Mouse (Mus musculus): Measurements from ENCODE around the gene Scd4. TPM values are rescaled to one million over a fixed set of nuclear protein-coding genes. Genes with fewer than 3 reads are reported as not detected.
"Not testable (repeated sequence)": the region's sequence is repeated elsewhere in the genome, so short reads cannot be mapped to it uniquely, and the experiment has no call there.

Gene Scd4
- polyA plus RNA-seq, 1 experiment from 2014 or later, result 0.11 TPM

DNA sequence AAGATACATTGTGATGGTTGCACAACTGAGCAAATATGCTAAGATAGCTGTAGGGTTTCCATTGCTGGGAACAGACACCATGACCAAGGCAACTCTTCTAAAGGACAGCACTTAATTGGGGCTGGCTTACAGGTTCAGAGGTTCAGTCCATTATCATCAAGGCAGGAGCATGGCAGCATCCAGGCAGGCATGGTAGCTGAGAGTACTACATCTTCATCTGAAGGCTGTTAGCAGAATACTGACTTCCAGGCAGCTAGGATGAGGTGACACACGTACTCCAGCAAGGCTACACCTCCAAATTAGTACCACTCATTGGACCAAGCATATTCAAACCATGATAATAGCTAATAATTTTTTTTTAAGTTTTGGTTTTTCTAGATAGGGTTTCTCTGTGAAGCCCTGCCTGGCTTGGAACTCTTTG lies 22.7 kb upstream of the Scd4 start:
- H3K4me3 ChIP-seq; ATAC-seq (ENCODE audit: low FRiP score, low read depth); H3K4me2 ChIP-seq (replicated peaks); H3K27ac ChIP-seq (replicated peaks); H3K9me3 ChIP-seq; H3K9ac ChIP-seq (replicated peaks); H3K27me3 ChIP-seq: not testable (repeated sequence)
- WGBS, result 90% methylated on average over 1 of the region's 1 CpGs
- peaks cover 31% of the 10 kb centered on the region for H3K4me1 ChIP-seq
- peaks cover 41% of the 10 kb centered on the region for H3K36me3 ChIP-seq

DNA sequence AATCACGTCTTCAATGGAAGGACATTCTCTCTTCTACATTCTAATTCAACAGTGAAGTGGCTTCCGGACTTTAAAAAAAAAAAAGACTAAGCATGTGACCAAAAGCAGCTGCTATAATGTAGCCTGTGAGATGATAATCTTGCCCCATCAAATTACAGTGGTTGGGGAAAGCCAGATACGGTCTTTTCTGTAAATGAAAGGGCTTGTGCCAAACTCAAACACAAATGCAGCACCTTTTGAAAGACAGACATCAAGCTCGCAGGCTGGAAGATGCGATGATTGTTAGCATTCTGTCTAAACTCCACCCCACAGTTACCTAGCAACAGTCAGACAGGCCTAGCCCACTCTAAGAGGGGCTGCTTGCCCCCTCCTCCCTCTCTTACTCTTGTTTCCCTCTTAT lies 22.1 kb upstream of the Scd4 start:
- no peak for ATAC-seq (ENCODE audit: low FRiP score, low read depth)
- H3K9ac ChIP-seq (replicated peaks), result no peak overlapping the region
- peaks cover 32% of the 10 kb centered on the region for H3K4me1 ChIP-seq
- no peak overlapping the region for H3K27ac ChIP-seq (replicated peaks)
- no peaks in the 10 kb centered on the region for H3K27me3 ChIP-seq
- WGBS, result 39% methylated on average over 5 of the region's 5 CpGs
- no peaks in the 10 kb centered on the region for H3K9me3 ChIP-seq
- H3K4me3 ChIP-seq, result no peak overlapping the region
- H3K36me3 ChIP-seq, result peaks cover 35% of the 10 kb centered on the region
- H3K4me2 ChIP-seq (replicated peaks), result no peak overlapping the region

DNA sequence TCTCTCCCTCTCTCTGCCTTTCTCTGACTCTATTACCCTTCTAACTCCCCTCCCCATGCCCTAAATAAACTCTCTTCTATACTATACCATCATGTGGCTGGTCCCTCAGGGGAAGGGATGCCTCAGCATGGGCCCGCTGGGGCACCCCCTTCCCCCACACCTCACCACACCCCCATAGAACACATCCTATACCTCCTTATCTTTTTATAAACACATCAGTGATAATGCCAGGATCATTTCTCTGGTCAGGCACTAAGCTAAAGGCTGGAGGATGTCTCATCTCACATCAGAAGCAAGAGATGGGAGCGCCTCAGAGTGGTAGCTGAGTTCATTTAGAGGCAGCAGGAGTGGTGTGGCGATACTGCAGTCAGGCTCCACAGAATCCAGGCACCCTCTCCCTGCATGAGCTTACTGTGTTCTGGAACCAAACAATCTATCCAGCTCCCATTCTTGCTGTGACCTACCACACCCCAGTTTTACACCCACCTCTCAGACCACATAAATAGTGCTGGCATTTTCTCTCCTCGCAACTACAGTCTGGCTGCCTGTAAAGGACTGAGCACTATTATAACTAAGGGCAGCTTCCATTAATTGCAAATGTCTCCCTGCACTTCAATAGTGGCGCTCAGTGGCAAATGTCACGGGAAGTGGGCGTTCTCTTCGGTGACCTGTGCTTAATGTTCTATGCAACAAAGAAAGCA lies 21.4 kb upstream of the Scd4 start:
- ATAC-seq (ENCODE audit: low FRiP score, low read depth), result no peak
- no peak overlapping the region; the same call in 1 of the 2 replicates for H3K9ac ChIP-seq (replicated peaks)
- no peak overlapping the region for H3K4me3 ChIP-seq
- H3K27me3 ChIP-seq, result no peaks in the 10 kb centered on the region
- peaks cover 28% of the 10 kb centered on the region for H3K36me3 ChIP-seq
- H3K27ac ChIP-seq (replicated peaks), result peak overlapping the region; percentile 50
- WGBS, result 54% methylated on average over 8 of the region's 8 CpGs
- H3K4me1 ChIP-seq, result peaks cover 32% of the 10 kb centered on the region
- H3K4me2 ChIP-seq (replicated peaks), result no peak overlapping the region
- no peaks in the 10 kb centered on the region for H3K9me3 ChIP-seq

DNA sequence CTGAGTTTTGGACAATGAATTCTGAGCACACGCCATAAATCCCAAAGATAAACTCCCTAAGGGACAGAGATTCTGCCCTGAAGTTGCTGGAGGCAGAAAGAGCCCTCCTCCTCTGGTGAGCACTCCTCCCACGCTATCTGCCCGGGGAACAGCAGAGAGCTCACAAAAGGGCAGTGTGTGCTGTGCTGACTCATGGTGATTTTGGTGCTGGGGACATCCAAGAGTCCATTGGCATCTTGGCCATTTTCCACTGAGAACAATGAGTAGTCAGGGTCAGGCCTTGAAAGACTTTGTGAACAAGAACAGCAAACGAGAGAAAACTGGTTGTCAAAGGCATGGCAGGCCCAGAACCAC lies 20.9 kb upstream of the Scd4 start:
- no peaks in the 10 kb centered on the region for H3K27me3 ChIP-seq
- H3K36me3 ChIP-seq, result peaks cover 23% of the 10 kb centered on the region
- peaks cover 32% of the 10 kb centered on the region for H3K4me1 ChIP-seq
- H3K4me2 ChIP-seq (replicated peaks), result no peak overlapping the region
- 26% methylated on average over 4 of the region's 4 CpGs for WGBS
- peak overlapping the region; percentile 50 for H3K27ac ChIP-seq (replicated peaks)
- H3K4me3 ChIP-seq, result no peak overlapping the region
- no peaks in the 10 kb centered on the region for H3K9me3 ChIP-seq
- ATAC-seq (ENCODE audit: low FRiP score, low read depth), result no peak
- no peak overlapping the region for H3K9ac ChIP-seq (replicated peaks)

DNA sequence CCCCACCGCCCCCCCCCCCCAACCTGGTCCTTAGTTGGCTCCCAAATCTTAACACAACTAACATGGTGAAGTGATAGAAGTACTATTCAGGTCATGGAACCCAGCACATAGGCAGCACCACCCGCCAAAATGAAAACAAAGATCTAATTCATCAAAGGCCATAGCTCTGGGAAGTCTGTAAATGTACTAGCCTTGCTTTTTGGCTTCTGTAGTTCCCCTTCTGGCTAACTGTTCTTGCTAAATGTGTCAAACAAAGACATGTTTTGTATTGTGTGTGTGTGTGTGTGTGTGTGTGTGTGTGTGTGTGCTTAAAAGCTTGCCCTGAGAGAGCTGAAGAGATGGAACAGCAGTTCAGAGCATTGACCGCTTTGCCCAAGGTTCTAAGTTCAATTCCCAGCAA lies 19.8 kb upstream of the Scd4 start:
- H3K4me2 ChIP-seq (replicated peaks), result no peak overlapping the region
- no peaks in the 10 kb centered on the region for H3K9me3 ChIP-seq
- no peak overlapping the region for H3K27ac ChIP-seq (replicated peaks)
- no peak overlapping the region for H3K4me3 ChIP-seq
- no peak for ATAC-seq (ENCODE audit: low FRiP score, low read depth)
- no peaks in the 10 kb centered on the region for H3K27me3 ChIP-seq
- WGBS, result 83% methylated on average over 3 of the region's 3 CpGs
- H3K4me1 ChIP-seq, result peaks cover 32% of the 10 kb centered on the region
- no peak overlapping the region for H3K9ac ChIP-seq (replicated peaks)
- H3K36me3 ChIP-seq, result peaks cover 12% of the 10 kb centered on the region

DNA sequence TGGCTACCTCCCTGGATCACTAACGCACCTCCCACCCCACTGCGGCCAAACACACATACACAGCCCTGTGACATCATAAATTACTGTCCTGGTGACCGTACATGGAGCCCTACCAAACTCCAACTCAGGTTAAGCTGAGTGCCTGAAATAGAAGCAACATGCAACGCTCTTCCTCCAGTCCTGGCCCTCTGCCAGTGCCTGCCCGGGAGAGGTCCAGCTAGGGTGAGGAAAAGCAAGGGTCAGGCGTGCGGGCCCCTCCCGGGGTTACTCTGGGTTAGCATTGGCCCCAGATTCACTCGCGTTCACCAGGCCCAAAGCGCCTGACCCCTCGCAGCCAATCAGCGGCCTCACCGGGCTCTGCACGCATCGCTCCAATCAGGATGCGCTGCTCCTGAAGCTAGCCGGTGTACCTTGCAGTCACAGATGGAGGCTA lies 18.5 kb upstream of the Scd4 start:
- Histone ChIP-seq H3K9me3 (no peaks in the 10 kb centered on the region), H3K9ac (replicated peaks) (peak overlapping the region; percentile 60), H3K27me3 (no peaks in the 10 kb centered on the region), H3K27ac (replicated peaks) (peak overlapping the region; percentile 39; the same call in 1 of the 2 replicates), H3K4me2 (replicated peaks) (peak overlapping the region; percentile 79), H3K4me3 (peak overlapping the region; percentile 54), H3K36me3 (peaks cover 2% of the 10 kb centered on the region; the same call in 1 of the 2 replicates), H3K4me1 (peaks cover 32% of the 10 kb centered on the region)
- WGBS, result 3% methylated on average over 18 of the region's 18 CpGs
- peak; percentile 92 for ATAC-seq (ENCODE audit: low FRiP score, low read depth)

DNA sequence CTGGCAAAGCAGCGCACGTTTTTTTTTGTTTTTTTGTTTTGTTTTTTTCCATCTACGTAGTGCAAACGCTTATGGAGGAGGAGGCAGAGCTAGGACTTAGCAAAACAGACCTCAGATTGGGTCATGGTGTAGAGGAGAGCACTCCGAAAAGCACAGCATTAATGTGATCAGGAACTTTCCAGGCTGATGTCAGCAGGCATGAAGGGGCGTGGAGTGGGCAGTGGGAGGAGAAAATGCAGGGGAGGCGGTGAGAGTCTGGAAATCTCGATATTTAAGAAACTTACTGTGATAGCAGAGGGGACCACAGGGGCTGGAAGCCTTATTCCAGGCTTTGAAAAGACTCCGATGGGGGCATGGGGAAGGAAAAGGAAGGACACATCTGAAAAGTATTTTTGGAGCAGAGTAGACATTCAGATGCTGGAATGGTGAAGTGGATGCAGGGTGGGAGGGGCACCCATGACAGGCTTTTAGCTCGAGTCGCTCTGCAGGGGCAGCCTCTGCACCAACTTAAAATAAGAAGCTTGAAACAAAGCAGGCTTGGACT lies 17.9 kb upstream of the Scd4 start:
- peak; percentile 82 for ATAC-seq (ENCODE audit: low FRiP score, low read depth)
- peak overlapping the region; percentile 60 for H3K9ac ChIP-seq (replicated peaks)
- peak overlapping the region; percentile 54 for H3K4me3 ChIP-seq
- H3K27me3 ChIP-seq, result no peaks in the 10 kb centered on the region
- H3K4me2 ChIP-seq (replicated peaks), result peak overlapping the region; percentile 79
- H3K9me3 ChIP-seq, result no peaks in the 10 kb centered on the region
- WGBS, result 2% methylated on average over 11 of the region's 11 CpGs
- H3K36me3 ChIP-seq, result no peaks in the 10 kb centered on the region
- H3K27ac ChIP-seq (replicated peaks), result peak overlapping the region; percentile 39; the same call in 1 of the 2 replicates
- peaks cover 32% of the 10 kb centered on the region for H3K4me1 ChIP-seq

DNA sequence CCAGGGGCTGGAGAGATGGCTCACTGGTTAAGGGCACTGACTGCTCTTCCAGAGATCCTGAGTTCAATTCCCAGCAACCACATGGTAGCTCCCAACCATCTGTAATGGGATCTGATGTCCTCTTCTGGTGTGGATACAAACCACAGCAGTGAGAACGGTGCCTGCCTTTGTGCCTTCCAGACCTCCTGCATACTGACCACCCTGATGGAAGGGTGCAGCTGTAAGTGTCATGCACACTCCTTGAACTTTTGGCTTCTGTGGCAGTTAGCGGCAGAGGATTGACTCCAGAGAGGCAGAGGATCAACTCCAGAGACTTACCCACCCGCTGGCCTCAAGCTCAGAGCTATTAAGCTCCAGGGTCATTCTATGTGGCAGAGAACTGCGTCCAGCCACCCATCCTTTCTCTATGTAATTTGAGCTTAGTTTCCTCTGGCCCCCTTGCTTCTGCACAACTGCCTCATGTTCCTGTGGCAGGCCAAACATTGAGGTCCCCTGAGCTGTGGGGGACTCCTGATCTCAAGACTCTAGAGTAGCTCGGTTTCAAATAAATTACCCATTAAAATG lies 16.1 kb upstream of the Scd4 start:
- Histone ChIP-seq H3K4me3 (no peak overlapping the region), H3K9ac (replicated peaks) (no peak overlapping the region), H3K36me3 (no peaks in the 10 kb centered on the region), H3K27ac (replicated peaks) (no peak overlapping the region), H3K4me2 (replicated peaks) (no peak overlapping the region), H3K9me3 (no peaks in the 10 kb centered on the region), H3K27me3 (no peaks in the 10 kb centered on the region), H3K4me1 (peaks cover 17% of the 10 kb centered on the region)
- no peak for ATAC-seq (ENCODE audit: low FRiP score, low read depth)
- WGBS, result 75% methylated on average over 5 of the region's 5 CpGs

DNA sequence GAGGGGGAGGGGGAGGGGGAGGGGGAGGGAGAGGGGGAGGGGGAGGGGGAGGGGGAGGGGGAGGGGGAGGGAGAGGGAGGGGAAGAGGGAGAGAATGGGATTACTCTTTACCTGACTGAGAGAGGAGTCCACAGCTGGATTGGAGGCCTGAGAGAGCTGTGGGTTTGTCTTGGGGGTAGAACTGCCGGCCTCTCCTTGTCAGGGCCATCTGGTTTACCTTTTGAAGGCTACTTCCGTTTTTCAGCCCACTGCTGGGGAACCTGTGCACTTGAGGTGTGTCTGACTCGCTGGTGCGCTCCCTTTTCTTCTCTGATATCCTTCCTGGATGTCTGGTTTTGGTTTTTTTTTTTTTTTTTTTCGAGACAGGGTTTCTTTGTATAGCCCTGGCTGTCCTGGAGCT lies 15.5 kb upstream of the Scd4 start:
- no peak overlapping the region for H3K4me3 ChIP-seq
- H3K4me2 ChIP-seq (replicated peaks), result no peak overlapping the region
- WGBS, result 68% methylated on average over 5 of the region's 5 CpGs
- no peak for ATAC-seq (ENCODE audit: low FRiP score, low read depth)
- H3K4me1 ChIP-seq, result peaks cover 11% of the 10 kb centered on the region
- no peaks in the 10 kb centered on the region for H3K27me3 ChIP-seq
- H3K36me3 ChIP-seq, result no peaks in the 10 kb centered on the region
- H3K27ac ChIP-seq (replicated peaks), result no peak overlapping the region
- no peak overlapping the region for H3K9ac ChIP-seq (replicated peaks)
- no peaks in the 10 kb centered on the region for H3K9me3 ChIP-seq

DNA sequence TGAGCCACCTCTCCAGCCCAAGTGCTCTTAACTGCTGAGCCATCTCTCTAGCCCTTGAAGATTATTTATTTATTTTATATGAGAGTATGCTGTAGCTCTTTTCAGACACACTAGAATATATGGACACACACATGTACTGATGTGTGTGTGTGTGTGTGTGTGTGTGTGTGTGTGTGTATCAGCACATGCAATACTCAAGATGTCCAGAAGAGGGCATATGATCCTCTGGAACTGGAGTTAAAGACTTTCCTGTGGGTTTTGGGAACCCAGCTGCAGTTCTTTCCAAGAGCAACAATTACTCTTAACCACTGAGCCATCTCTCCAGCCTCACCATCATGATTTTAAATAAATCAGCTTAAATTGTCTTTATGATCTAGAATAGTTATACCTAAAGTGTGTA lies 14.3 kb upstream of the Scd4 start:
- H3K9me3 ChIP-seq, result no peaks in the 10 kb centered on the region
- no peak for ATAC-seq (ENCODE audit: low FRiP score, low read depth)
- no peak overlapping the region for H3K9ac ChIP-seq (replicated peaks)
- no peak overlapping the region for H3K4me2 ChIP-seq (replicated peaks)
- no peaks in the 10 kb centered on the region for H3K27me3 ChIP-seq
- H3K27ac ChIP-seq (replicated peaks), result no peak overlapping the region
- no peak overlapping the region for H3K4me3 ChIP-seq
- H3K4me1 ChIP-seq, result peaks cover 11% of the 10 kb centered on the region
- H3K36me3 ChIP-seq, result no peaks in the 10 kb centered on the region

DNA sequence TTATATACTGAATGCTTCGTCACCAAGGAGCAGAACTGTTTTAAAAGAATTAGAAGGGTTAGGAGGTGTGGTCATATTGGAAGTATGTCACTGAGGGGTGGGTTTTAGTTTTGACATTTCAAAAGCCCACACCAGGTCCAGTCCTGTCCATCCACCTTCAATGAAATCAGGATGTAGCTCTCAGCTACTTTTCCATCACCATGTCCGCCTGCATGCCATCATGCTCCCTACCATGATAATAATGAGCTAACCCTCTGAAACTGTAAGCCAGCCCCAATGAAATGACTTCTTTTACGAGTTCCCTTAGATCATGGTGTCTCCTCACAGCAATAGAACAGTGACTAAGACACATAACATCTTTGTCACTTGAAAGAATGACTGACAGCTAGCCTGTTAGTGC lies 12.6 kb upstream of the Scd4 start:
- Histone ChIP-seq H3K4me2 (replicated peaks) (no peak overlapping the region), H3K27ac (replicated peaks) (no peak overlapping the region), H3K9me3 (no peaks in the 10 kb centered on the region), H3K9ac (replicated peaks) (no peak overlapping the region), H3K27me3 (no peaks in the 10 kb centered on the region), H3K36me3 (no peaks in the 10 kb centered on the region), H3K4me1 (peaks cover under 1% of the 10 kb centered on the region; the same call in 1 of the 2 replicates), H3K4me3 (no peak overlapping the region)
- 88% methylated on average over 3 of the region's 3 CpGs for WGBS
- ATAC-seq (ENCODE audit: low FRiP score, low read depth), result no peak

DNA sequence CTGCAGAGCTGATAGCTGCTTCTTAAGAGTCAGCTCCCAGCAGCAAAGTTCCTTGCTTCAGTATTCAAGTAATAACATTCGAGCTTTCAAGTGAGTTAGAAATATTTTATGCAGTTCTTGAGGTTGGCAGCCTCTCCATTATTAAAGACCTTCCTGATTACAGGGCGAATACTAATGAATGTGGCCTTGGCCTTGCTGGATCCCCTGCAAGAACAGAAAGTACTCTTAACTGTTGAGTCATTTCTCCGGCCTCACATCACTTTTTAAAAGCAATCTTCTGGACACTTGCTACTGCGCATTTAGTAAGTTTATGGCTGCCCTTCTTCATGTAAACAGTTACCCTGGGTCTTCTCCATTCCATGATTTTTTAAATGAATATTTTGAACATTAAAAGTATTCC lies 11.7 kb upstream of the Scd4 start:
- WGBS, result 84% methylated on average over 4 of the region's 4 CpGs
- Histone ChIP-seq H3K36me3 (no peaks in the 10 kb centered on the region), H3K4me2 (replicated peaks) (no peak overlapping the region), H3K9me3 (no peaks in the 10 kb centered on the region), H3K27ac (replicated peaks) (no peak overlapping the region), H3K4me1 (no peaks in the 10 kb centered on the region), H3K4me3 (no peak overlapping the region), H3K9ac (replicated peaks) (no peak overlapping the region), H3K27me3 (no peaks in the 10 kb centered on the region)
- no peak for ATAC-seq (ENCODE audit: low FRiP score, low read depth)
